8 mouse cellular contexts compared by ENCODE assay signal in the genomic region with DNA sequence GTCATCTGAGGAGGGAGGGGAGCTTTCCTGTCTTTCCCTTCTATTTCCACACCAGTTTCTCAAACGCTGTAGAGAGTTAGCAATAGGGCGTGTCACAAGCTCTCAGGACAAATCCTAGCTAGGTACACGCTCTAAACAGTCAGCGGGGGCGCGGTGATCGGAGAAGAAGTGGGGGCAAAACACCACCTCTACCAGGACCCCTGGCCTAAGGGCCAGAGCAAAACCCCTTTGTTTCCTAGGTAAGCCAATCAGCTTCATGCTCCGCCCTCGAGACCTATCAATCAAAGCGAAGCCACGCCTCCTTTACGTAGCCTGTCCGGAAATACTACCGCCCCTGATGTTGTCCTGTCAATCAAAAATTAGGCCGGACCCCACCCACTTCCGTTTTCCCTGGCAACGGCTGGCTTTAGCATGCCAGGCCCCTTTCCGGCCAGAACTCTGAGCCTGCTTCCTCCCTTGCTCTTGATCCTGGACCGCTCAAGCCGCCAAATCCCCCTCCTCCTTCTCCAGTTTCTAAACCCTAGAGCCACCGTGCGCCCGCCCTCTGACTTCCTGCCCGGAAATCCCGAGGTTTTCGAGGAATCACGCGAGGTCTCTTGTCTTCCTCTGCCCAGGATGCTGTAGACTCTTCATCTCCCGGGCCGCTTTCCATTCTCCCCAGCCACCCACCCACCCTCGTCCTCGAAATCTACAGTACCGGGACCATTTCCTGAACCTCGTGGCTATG. TPM values are rescaled to one million over a fixed set of nuclear protein-coding genes. Genes with fewer than 3 reads are reported as not detected.
DNase-seq lines count a peak whose midpoint lies in the region; ATAC-seq and TF ChIP-seq lines count a peak whose summit lies in the region.

No protein-coding gene starts in this region.

- H3K27ac ChIP-seq in hindbrain, embryonic 10.5 days, result peak overlapping the region; percentile 96
- H3K27ac ChIP-seq in lung, postnatal 0 days (ENCODE audit: low read length), result peak overlapping the region; percentile 97

- 0 out of 2 replicates have a peak, but pooled peaks cover 7% of the 10 kb centered on the region for H3K36me3 ChIP-seq in hindbrain, embryonic 10.5 days
- no peaks in the 10 kb centered on the region for H3K36me3 ChIP-seq in lung, postnatal 0 days (ENCODE audit: insufficient read depth, low read length)

- peak; percentile 12; the same call in 1 of the 2 replicates for TF ChIP-seq CTCF in lung, postnatal 0 days (IDR thresholded peaks at IDR 0.05)

- peak overlapping the region; percentile 74 for H3K4me2 ChIP-seq in lung, postnatal 0 days (replicated peaks; ENCODE audit: low read depth, low read length)

- peak; percentile 91 for TF ChIP-seq EP300 in lung, postnatal 0 days (IDR thresholded peaks at IDR 0.05)

- peak; percentile 96 for DNase-seq in MEL-GATA-1-ER (ENCODE audit: extremely low read depth, low read depth)
- DNase-seq in cerebellum, adult 8-10 months, result peak; percentile 92
- DNase-seq in hindbrain, embryonic 10.5 days (ENCODE audit: low spot score), result peak; percentile 98
- peak; percentile 96 for DNase-seq in layer of hippocampus, adult 9-11 months
- DNase-seq in lung, postnatal 0 days (ENCODE audit: low spot score), result peak; percentile 99
- peak; percentile 90 for DNase-seq in ovary, postnatal 14 days (ENCODE audit: low spot score)
- DNase-seq in thymus, postnatal 14 days, result peak; percentile 92

- H3K9me3 ChIP-seq in hindbrain, embryonic 10.5 days, result no peaks in the 10 kb centered on the region
- no peaks in the 10 kb centered on the region for H3K9me3 ChIP-seq in lung, postnatal 0 days (ENCODE audit: low read length)

- H3K27me3 ChIP-seq in hindbrain, embryonic 10.5 days (ENCODE audit: insufficient read depth, poor library complexity, severe bottlenecking), result peaks cover 14% of the 10 kb centered on the region; the same call in 1 of the 2 replicates
- no peaks in the 10 kb centered on the region for H3K27me3 ChIP-seq in lung, postnatal 0 days (replicated peaks; ENCODE audit: insufficient read depth, low read length)

- ATAC-seq in frontal cortex, adult (ENCODE audit: low TSS enrichment), result peak; percentile 69
- ATAC-seq in lung, postnatal 0 days, result peak; percentile 92

- peak overlapping the region; percentile 72 for H3K4me3 ChIP-seq in hindbrain, embryonic 10.5 days
- peak overlapping the region; percentile 56 for H3K4me3 ChIP-seq in lung, postnatal 0 days (ENCODE audit: low read depth, low read length)

- H3K9ac ChIP-seq in lung, postnatal 0 days (replicated peaks; ENCODE audit: low read depth), result peak overlapping the region; percentile 59

- peaks cover 31% of the 10 kb centered on the region for H3K4me1 ChIP-seq in hindbrain, embryonic 10.5 days (replicated peaks)
- H3K4me1 ChIP-seq in lung, postnatal 0 days (ENCODE audit: insufficient read depth, low read depth, low read length), result peaks cover 10% of the 10 kb centered on the region; the same call in 1 of the 2 replicates

- WGBS in hindbrain, embryonic 10.5 days, result under 1% methylated on average over 34 of the region's 34 CpGs
- under 1% methylated on average over 34 of the region's 34 CpGs for WGBS in lung, postnatal 0 days

RNA-seq across cellular contexts. Expression of gene Sfxn3, which starts 11.0 kb away (rescaled TPM):
- polyA plus RNA-seq in hindbrain, embryonic 10.5 days (2016; fragmentation: Nextera tagmentation; extraction: Ambion mirVana), result 9.8 and 17.8 TPM in 2 replicates
- 45.6 and 53.0 TPM in 2 replicates for polyA plus RNA-seq in lung, postnatal 0 days (2015; fragmentation: Nextera tagmentation; extraction: Ambion mirVana)

RNA-seq across cellular contexts. Expression of gene Pdzd7, which starts 12.8 kb away (rescaled TPM):
- polyA plus RNA-seq in hindbrain, embryonic 10.5 days (2016; fragmentation: Nextera tagmentation; extraction: Ambion mirVana), result 0.26 and 0.40 TPM in 2 replicates
- polyA plus RNA-seq in lung, postnatal 0 days (2015; fragmentation: Nextera tagmentation; extraction: Ambion mirVana), result 0.12 and 0.13 TPM in 2 replicates

RNA-seq across cellular contexts. Expression of gene Kazald1, which starts 16.8 kb away (rescaled TPM):
- 1.3 and 8.9 TPM in 2 replicates for polyA plus RNA-seq in hindbrain, embryonic 10.5 days (2016; fragmentation: Nextera tagmentation; extraction: Ambion mirVana)
- polyA plus RNA-seq in lung, postnatal 0 days (2015; fragmentation: Nextera tagmentation; extraction: Ambion mirVana), result 11.2 and 12.8 TPM in 2 replicates

RNA-seq across cellular contexts. Expression of gene Lzts2, which starts 44.1 kb away (rescaled TPM):
- 67.5 and 69.1 TPM in 2 replicates for polyA plus RNA-seq in hindbrain, embryonic 10.5 days (2016; fragmentation: Nextera tagmentation; extraction: Ambion mirVana)
- polyA plus RNA-seq in lung, postnatal 0 days (2015; fragmentation: Nextera tagmentation; extraction: Ambion mirVana), result 56.0 and 59.4 TPM in 2 replicates

RNA-seq across cellular contexts. Expression of gene Mrpl43, which starts 52.0 kb away (rescaled TPM):
- 75.6 and 83.0 TPM in 2 replicates for polyA plus RNA-seq in hindbrain, embryonic 10.5 days (2016; fragmentation: Nextera tagmentation; extraction: Ambion mirVana)
- polyA plus RNA-seq in lung, postnatal 0 days (2015; fragmentation: Nextera tagmentation; extraction: Ambion mirVana), result 62.6 and 63.3 TPM in 2 replicates

Comparison
In these comparisons a context has a peak if more than half of its experiments do, and no peak if none do; other contexts are left out.
1. Peak in every context shown above with its lines: DNase-seq, ATAC-seq, H3K4me3 ChIP-seq and H3K27ac ChIP-seq.